Mouse (Mus musculus) limb, embryonic 12.5 days (tissue): ENCODE data around the gene Met. TPM values are rescaled to one million over a fixed set of nuclear protein-coding genes. Genes with fewer than 3 reads are reported as not detected.

Experiments used
- ATAC-seq: fragments of 200-750 bp; cut with Nextera tagmentation; 2 replicates; pipeline ENCODE4 v1.8.0; 2017; ENCODE audit warnings: low read depth, moderate TSS enrichment; ENCODE audit not compliant: insufficient number of reproducible peaks, insufficient read depth, low FRiP score, low TSS enrichment
- H3K27ac ChIP-seq: fragments of 300-500 bp; sonication (generic); 2 replicates; pipeline ENCODE4 v1.5.1; 2016; ENCODE audit warnings: mild to moderate bottlenecking, moderate library complexity
- H3K27me3 ChIP-seq: fragments of 300-500 bp; sonication (generic); 2 replicates; pipeline ENCODE4 v1.6.1; 2016; ENCODE audit warnings: mild to moderate bottlenecking, moderate library complexity
- H3K36me3 ChIP-seq: fragments of 300-500 bp; sonication (generic); 2 replicates; pipeline ENCODE4 v1.6.1; 2016; ENCODE audit warnings: mild to moderate bottlenecking, moderate library complexity
- H3K4me1 ChIP-seq: fragments of 300-500 bp; sonication (generic); replicated peaks from 2 replicates; pipeline ENCODE4 v1.6.1; 2016
- H3K4me2 ChIP-seq: fragments of 300-500 bp; sonication (generic); 2 replicates; pipeline ENCODE4 v1.6.1; 2016; ENCODE audit warnings: mild to moderate bottlenecking, moderate library complexity
- H3K4me3 ChIP-seq: fragments of 300-500 bp; sonication (generic); replicated peaks from 2 replicates; pipeline ENCODE4 v1.5.1; 2016; ENCODE audit warnings: mild to moderate bottlenecking
- H3K9ac ChIP-seq: fragments of 300-500 bp; sonication (generic); replicated peaks from 2 replicates; pipeline ENCODE4 v1.6.1; 2016; ENCODE audit warnings: mild to moderate bottlenecking, moderate library complexity
- H3K9me3 ChIP-seq: fragments of 300-500 bp; sonication (generic); 2 replicates; pipeline ENCODE4 v1.6.1; 2016; ENCODE audit warnings: mild to moderate bottlenecking, moderate library complexity
- WGBS: fragments of 180-500 bp; shearing (Covaris S2); methylation state at CpG from one replicate; pipeline ENCODE4 v1.1.7; 2016; 5-methylcytosine and 5-hydroxymethylcytosine counted together
- polyA plus RNA-seq: library from polyadenylated mRNA; unstranded; fragments of >200 nt; fragmentation: Nextera tagmentation; extraction: Ambion mirVana; gene quantifications from 2 replicates; pipeline ENCODE4 v1.2.1, GENCODE M21; 2016

Gene Met
- polyA plus RNA-seq, 1 experiment from 2014 or later: 7.7 TPM

GRCm38 (mm10) chr6:17492062-17492461, 28.5 kb downstream of the Met start:
- no peak overlapping the region for H3K27ac ChIP-seq
- H3K9me3 ChIP-seq: no peaks in the 10 kb centered on the region
- WGBS: 96% methylated on average over 8 of the region's 8 CpGs
- no peak overlapping the region for H3K4me2 ChIP-seq
- H3K9ac ChIP-seq: no peak overlapping the region
- no peak overlapping the region for H3K4me3 ChIP-seq
- ATAC-seq: no peak
- peaks cover 11% of the 10 kb centered on the region; the same call in 1 of the 2 replicates for H3K4me1 ChIP-seq
- H3K27me3 ChIP-seq: no peaks in the 10 kb centered on the region
- no peaks in the 10 kb centered on the region for H3K36me3 ChIP-seq

- ATAC-seq: no peak
- Histone ChIP-seq H3K9me3 (no peaks in the 10 kb centered on the region), H3K27ac (no peak overlapping the region), H3K4me1 (peaks cover 16% of the 10 kb centered on the region; the same call in 1 of the 2 replicates), H3K4me2 (no peak overlapping the region), H3K27me3 (no peaks in the 10 kb centered on the region), H3K9ac (no peak overlapping the region), H3K36me3 (no peaks in the 10 kb centered on the region), H3K4me3 (no peak overlapping the region)
- WGBS: 85% methylated on average over 1 of the region's 1 CpGs
Observed at GRCm38 (mm10) chr6:17495413-17495812, 31.8 kb downstream of the Met start.

- Histone ChIP-seq H3K36me3 (no peaks in the 10 kb centered on the region), H3K27me3 (no peaks in the 10 kb centered on the region), H3K27ac (no peak overlapping the region), H3K4me3 (no peak overlapping the region), H3K9ac (no peak overlapping the region), H3K4me2 (no peak overlapping the region), H3K4me1 (peaks cover 11% of the 10 kb centered on the region; the same call in 1 of the 2 replicates), H3K9me3 (no peaks in the 10 kb centered on the region)
- WGBS: 56% methylated on average over 4 of the region's 4 CpGs
- no peak for ATAC-seq
Observed at GRCm38 (mm10) chr6:17497366-17497765, 33.8 kb downstream of the Met start.

GRCm38 (mm10) chr6:17498801-17499200, 35.2 kb downstream of the Met start:
- no peak for ATAC-seq
- Histone ChIP-seq H3K4me1 (peaks cover 11% of the 10 kb centered on the region; the same call in 1 of the 2 replicates), H3K27ac (no peak overlapping the region), H3K9me3 (no peaks in the 10 kb centered on the region), H3K4me2 (no peak overlapping the region), H3K27me3 (no peaks in the 10 kb centered on the region), H3K36me3 (no peaks in the 10 kb centered on the region), H3K9ac (no peak overlapping the region), H3K4me3 (no peak overlapping the region)
- WGBS: 85% methylated on average over 8 of the region's 8 CpGs

- H3K4me2 ChIP-seq: no peak overlapping the region
- H3K9ac ChIP-seq: no peak overlapping the region
- H3K9me3 ChIP-seq: no peaks in the 10 kb centered on the region
- peaks cover 11% of the 10 kb centered on the region; the same call in 1 of the 2 replicates for H3K4me1 ChIP-seq
- H3K4me3 ChIP-seq: no peak overlapping the region
- no peaks in the 10 kb centered on the region for H3K27me3 ChIP-seq
- ATAC-seq: no peak
- H3K36me3 ChIP-seq: no peaks in the 10 kb centered on the region
- no peak overlapping the region for H3K27ac ChIP-seq
- WGBS: 91% methylated on average over 4 of the region's 4 CpGs
Observed at GRCm38 (mm10) chr6:17501440-17501839, 37.8 kb downstream of the Met start.

GRCm38 (mm10) chr6:17502311-17502710, 38.7 kb downstream of the Met start:
- Histone ChIP-seq H3K27me3 (no peaks in the 10 kb centered on the region), H3K27ac (no peak overlapping the region), H3K9ac (no peak overlapping the region), H3K4me3 (no peak overlapping the region), H3K36me3 (no peaks in the 10 kb centered on the region), H3K9me3 (no peaks in the 10 kb centered on the region), H3K4me2 (no peak overlapping the region), H3K4me1 (0 out of 2 replicates have a peak, but pooled peaks cover 4% of the 10 kb centered on the region)
- no peak for ATAC-seq
- 57% methylated on average over 1 of the region's 1 CpGs for WGBS

- Histone ChIP-seq H3K4me3 (no peak overlapping the region), H3K4me1 (no peaks in the 10 kb centered on the region), H3K36me3 (no peaks in the 10 kb centered on the region), H3K4me2 (no peak overlapping the region), H3K9me3 (no peaks in the 10 kb centered on the region), H3K27ac (no peak overlapping the region), H3K27me3 (no peaks in the 10 kb centered on the region), H3K9ac (no peak overlapping the region)
- WGBS: 71% methylated on average over 3 of the region's 3 CpGs
- no peak for ATAC-seq
Observed at GRCm38 (mm10) chr6:17503724-17504123, 40.1 kb downstream of the Met start.

- no peak overlapping the region for H3K9ac ChIP-seq
- H3K4me1 ChIP-seq: no peaks in the 10 kb centered on the region
- no peak overlapping the region for H3K4me2 ChIP-seq
- H3K27ac ChIP-seq: no peak overlapping the region
- ATAC-seq: no peak
- no peaks in the 10 kb centered on the region for H3K27me3 ChIP-seq
- no peaks in the 10 kb centered on the region for H3K9me3 ChIP-seq
- WGBS: 62% methylated on average over 3 of the region's 3 CpGs
- H3K36me3 ChIP-seq: no peaks in the 10 kb centered on the region
- no peak overlapping the region for H3K4me3 ChIP-seq
Observed at GRCm38 (mm10) chr6:17505530-17505929, 41.9 kb downstream of the Met start.

- H3K9ac ChIP-seq: no peak overlapping the region
- no peak overlapping the region for H3K27ac ChIP-seq
- no peaks in the 10 kb centered on the region for H3K27me3 ChIP-seq
- WGBS: 80% methylated on average over 2 of the region's 2 CpGs
- ATAC-seq: no peak
- H3K4me3 ChIP-seq: no peak overlapping the region
- no peaks in the 10 kb centered on the region for H3K36me3 ChIP-seq
- H3K4me1 ChIP-seq: no peaks in the 10 kb centered on the region
- no peak overlapping the region for H3K4me2 ChIP-seq
- H3K9me3 ChIP-seq: no peaks in the 10 kb centered on the region
Observed at GRCm38 (mm10) chr6:17506831-17507230, 43.2 kb downstream of the Met start.

GRCm38 (mm10) chr6:17508184-17508583, 44.6 kb downstream of the Met start:
- no peak for ATAC-seq
- WGBS: 73% methylated on average over 5 of the region's 5 CpGs
- H3K4me2 ChIP-seq: no peak overlapping the region

GRCm38 (mm10) chr6:17508604-17509372, 45.2 kb downstream of the Met start:
- WGBS: 88% methylated on average over 9 of the region's 9 CpGs
- no peak overlapping the region for H3K4me2 ChIP-seq
- ATAC-seq: no peak

More at GRCm38 (mm10) chr6:17508184-17508583, 44.6 kb downstream of the Met start:
- Histone ChIP-seq H3K27ac (no peak overlapping the region), H3K4me1 (no peaks in the 10 kb centered on the region), H3K36me3 (no peaks in the 10 kb centered on the region), H3K4me3 (no peak overlapping the region), H3K9ac (no peak overlapping the region), H3K27me3 (no peaks in the 10 kb centered on the region), H3K9me3 (no peaks in the 10 kb centered on the region)

GRCm38 (mm10) chr6:17513381-17513780, 49.8 kb downstream of the Met start:
- no peak overlapping the region for H3K9ac ChIP-seq
- no peak for ATAC-seq
- WGBS: 91% methylated on average over 15 of the region's 15 CpGs
- no peaks in the 10 kb centered on the region for H3K9me3 ChIP-seq
- H3K27ac ChIP-seq: no peak overlapping the region
- no peak overlapping the region for H3K4me3 ChIP-seq
- H3K4me2 ChIP-seq: no peak overlapping the region
- H3K4me1 ChIP-seq: peaks cover 8% of the 10 kb centered on the region
- no peaks in the 10 kb centered on the region for H3K27me3 ChIP-seq
- H3K36me3 ChIP-seq: no peaks in the 10 kb centered on the region

More at GRCm38 (mm10) chr6:17508604-17509372, 45.2 kb downstream of the Met start:
- no peaks in the 10 kb centered on the region for H3K27me3 ChIP-seq
- no peak overlapping the region for H3K9ac ChIP-seq
- H3K27ac ChIP-seq: no peak overlapping the region
- no peaks in the 10 kb centered on the region for H3K36me3 ChIP-seq
- no peak overlapping the region for H3K4me3 ChIP-seq
- no peaks in the 10 kb centered on the region for H3K9me3 ChIP-seq
- no peaks in the 10 kb centered on the region for H3K4me1 ChIP-seq
